In the genomic region with DNA sequence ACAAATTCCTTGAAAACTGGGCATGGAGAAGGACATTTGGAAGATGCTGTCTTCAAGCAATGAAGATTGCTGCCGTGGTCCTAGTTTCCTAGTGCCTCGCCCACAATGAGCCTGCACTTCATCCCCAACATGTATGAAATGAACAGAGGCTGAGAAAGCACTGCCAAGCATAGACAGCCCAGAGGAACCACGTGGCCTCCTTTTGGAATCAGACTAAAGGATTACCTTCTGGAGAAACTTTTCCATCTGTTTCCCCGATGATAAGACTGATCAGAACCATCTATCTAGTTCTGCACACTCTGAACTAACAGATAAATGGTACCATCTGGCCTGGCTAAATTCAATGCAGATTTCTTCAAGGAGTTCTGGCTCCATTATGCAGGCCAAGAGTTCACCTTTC, we compare ENCODE assay signal across 24 mouse cellular contexts. TPM values are rescaled to one million over a fixed set of nuclear protein-coding genes. Genes with fewer than 3 reads are reported as not detected.
DNase-seq lines count a peak whose midpoint lies in the region; ATAC-seq and TF ChIP-seq lines count a peak whose summit lies in the region.
"Had no signal": no experiment of that assay in that cellular context is flagged by ENCODE, and none has a peak within 500 bp of the region (broad histone marks: within the 10 kb centered on the region; RNA-seq: fewer than 3 reads in every experiment).

No protein-coding gene starts in this region.

- no peaks in the 10 kb centered on the region for H3K36me3 ChIP-seq in embryonic facial prominence, embryonic 11.5 days (replicated peaks; ENCODE audit: control insufficient read depth, insufficient read depth, low read depth, low read length)
- H3K36me3 ChIP-seq in embryonic facial prominence, embryonic 10.5 days (replicated peaks): no peaks in the 10 kb centered on the region
- H3K36me3 ChIP-seq in limb, embryonic 14.5 days (ENCODE audit: control insufficient read depth, insufficient read depth, low read length): no peaks in the 10 kb centered on the region
- H3K36me3 ChIP-seq in limb, embryonic 10.5 days: no peaks in the 10 kb centered on the region
- H3K36me3 ChIP-seq: embryonic facial prominence, embryonic 15.5 days; forebrain, embryonic 12.5 days; forebrain, embryonic 15.5 days; hindbrain, embryonic 12.5 days; hindbrain, embryonic 15.5 days had no signal

- DNase-seq in embryonic facial prominence, embryonic 11.5 days (ENCODE audit: low spot score): peak; percentile 28
- DNase-seq in embryonic facial prominence, embryonic 10.5 days (ENCODE audit: low spot score): no peak
- no peak for DNase-seq in gastrocnemius, adult 2 months
- DNase-seq in gastrocnemius, postnatal 14 days: no peak
- DNase-seq in limb, embryonic 14.5 days (ENCODE audit: low spot score): peak; percentile 73
- DNase-seq in limb, embryonic 10.5 days (ENCODE audit: low spot score): no peak
- peak; percentile 56 for DNase-seq in brain, adult 2 months (ENCODE audit: low read depth, low spot score)
- no peak for DNase-seq in cerebellum, postnatal 4 days (ENCODE audit: low spot score in 2 of 2)
- DNase-seq: adrenal gland, postnatal 10 days; adrenal gland, postnatal 36 days; cerebellum, adult 11-12 months; cerebellum, adult 8-10 months; cerebellum, postnatal 10 days; cerebellum, postnatal 36 days; gastrocnemius, postnatal 10 days; heart, adult 11 months had no signal

- H3K9me3 ChIP-seq in embryonic facial prominence, embryonic 11.5 days (replicated peaks; ENCODE audit: control insufficient read depth, low read length): no peaks in the 10 kb centered on the region
- no peaks in the 10 kb centered on the region for H3K9me3 ChIP-seq in embryonic facial prominence, embryonic 10.5 days
- no peaks in the 10 kb centered on the region for H3K9me3 ChIP-seq in limb, embryonic 14.5 days (ENCODE audit: control insufficient read depth, low read length)
- H3K9me3 ChIP-seq in limb, embryonic 10.5 days (replicated peaks): no peaks in the 10 kb centered on the region
- H3K9me3 ChIP-seq: embryonic facial prominence, embryonic 15.5 days; forebrain, embryonic 12.5 days; forebrain, embryonic 15.5 days; hindbrain, embryonic 12.5 days; hindbrain, embryonic 15.5 days had no signal

- intact Hi-C loops in gastrocnemius, adult 2 months (cut with DNase I): no loop called here
- intact Hi-C loops in gastrocnemius, postnatal 14 days (cut with DNase I; ENCODE audit: low total_unique reads): no loop called here

- no peak for ATAC-seq in embryonic facial prominence, embryonic 11.5 days (replicated peaks; ENCODE audit: insufficient number of reproducible peaks, low FRiP score, low TSS enrichment, low read depth)
- ATAC-seq in limb, embryonic 14.5 days (ENCODE audit: low FRiP score, low read depth): no peak
- ATAC-seq: forebrain, embryonic 15.5 days; intestine, postnatal 0 days; Patski had no signal

- no peak overlapping the region for H3K9ac ChIP-seq in embryonic facial prominence, embryonic 11.5 days (replicated peaks; ENCODE audit: low read length)
- H3K9ac ChIP-seq in limb, embryonic 14.5 days (ENCODE audit: low read depth, low read length, severe bottlenecking): no peak overlapping the region
- H3K9ac ChIP-seq: embryonic facial prominence, embryonic 15.5 days; forebrain, embryonic 12.5 days; forebrain, embryonic 15.5 days; hindbrain, embryonic 12.5 days; hindbrain, embryonic 15.5 days had no signal

- H3K27me3 ChIP-seq in embryonic facial prominence, embryonic 11.5 days (ENCODE audit: control insufficient read depth, insufficient read depth, low read length): no peaks in the 10 kb centered on the region
- no peaks in the 10 kb centered on the region for H3K27me3 ChIP-seq in embryonic facial prominence, embryonic 10.5 days (replicated peaks; ENCODE audit: low read depth, poor library complexity, severe bottlenecking)
- H3K27me3 ChIP-seq in limb, embryonic 14.5 days (ENCODE audit: control insufficient read depth, insufficient read depth, low read length): no peaks in the 10 kb centered on the region
- H3K27me3 ChIP-seq in limb, embryonic 10.5 days (ENCODE audit: low read depth, poor library complexity, severe bottlenecking): no peaks in the 10 kb centered on the region
- H3K27me3 ChIP-seq: embryonic facial prominence, embryonic 15.5 days; forebrain, embryonic 12.5 days; forebrain, embryonic 15.5 days; hindbrain, embryonic 12.5 days; hindbrain, embryonic 15.5 days; Patski had no signal

- H3K4me2 ChIP-seq in embryonic facial prominence, embryonic 11.5 days (ENCODE audit: low read depth, low read length): no peak overlapping the region
- no peak overlapping the region for H3K4me2 ChIP-seq in limb, embryonic 14.5 days (replicated peaks; ENCODE audit: low read depth, low read length, severe bottlenecking)
- H3K4me2 ChIP-seq: embryonic facial prominence, embryonic 15.5 days; forebrain, embryonic 12.5 days; forebrain, embryonic 15.5 days; heart, embryonic 11.5 days; hindbrain, embryonic 12.5 days; hindbrain, embryonic 15.5 days had no signal

- no peak overlapping the region for H3K27ac ChIP-seq in embryonic facial prominence, embryonic 11.5 days (replicated peaks; ENCODE audit: low read depth, low read length)
- no peak overlapping the region for H3K27ac ChIP-seq in embryonic facial prominence, embryonic 10.5 days (replicated peaks)
- peak overlapping the region; percentile 29; the same call in 1 of the 2 replicates for H3K27ac ChIP-seq in gastrocnemius, adult 2 months
- H3K27ac ChIP-seq in limb, embryonic 14.5 days (replicated peaks; ENCODE audit: low read depth, low read length): no peak overlapping the region
- H3K27ac ChIP-seq in limb, embryonic 10.5 days: no peak overlapping the region
- H3K27ac ChIP-seq: embryonic facial prominence, embryonic 15.5 days; forebrain, embryonic 12.5 days; forebrain, embryonic 15.5 days; hindbrain, embryonic 12.5 days; hindbrain, embryonic 15.5 days had no signal

- TF ChIP-seq POLR2A in limb, embryonic 14.5 days (IDR thresholded peaks at IDR 0.05; ENCODE audit: borderline replicate concordance, extremely low read depth, insufficient read depth, insufficient read length): no peak

- no peak overlapping the region for H3K4me3 ChIP-seq in embryonic facial prominence, embryonic 11.5 days (ENCODE audit: low read depth, low read length)
- no peak overlapping the region for H3K4me3 ChIP-seq in embryonic facial prominence, embryonic 10.5 days
- no peak overlapping the region for H3K4me3 ChIP-seq in gastrocnemius, adult 2 months
- H3K4me3 ChIP-seq in limb, embryonic 14.5 days (replicated peaks; ENCODE audit: low read length): no peak overlapping the region
- H3K4me3 ChIP-seq in limb, embryonic 10.5 days: no peak overlapping the region
- H3K4me3 ChIP-seq: embryonic facial prominence, embryonic 15.5 days; forebrain, embryonic 12.5 days; forebrain, embryonic 15.5 days; hindbrain, embryonic 12.5 days; hindbrain, embryonic 15.5 days had no signal

- 73% methylated on average over 4 of the region's 4 CpGs for WGBS in embryonic facial prominence, embryonic 11.5 days
- WGBS in embryonic facial prominence, embryonic 10.5 days: 75% methylated on average over 4 of the region's 4 CpGs
- WGBS in limb, embryonic 14.5 days: 62% methylated on average over 4 of the region's 4 CpGs
- WGBS in limb, embryonic 10.5 days: 71% methylated on average over 4 of the region's 4 CpGs

- no peak for TF ChIP-seq CTCF in gastrocnemius, adult 2 months (IDR thresholded peaks at IDR 0.05)

- no peaks in the 10 kb centered on the region for H3K4me1 ChIP-seq in embryonic facial prominence, embryonic 11.5 days (ENCODE audit: control insufficient read depth, insufficient read depth, low read length)
- no peaks in the 10 kb centered on the region for H3K4me1 ChIP-seq in embryonic facial prominence, embryonic 10.5 days
- no peaks in the 10 kb centered on the region for H3K4me1 ChIP-seq in limb, embryonic 14.5 days (ENCODE audit: control insufficient read depth, insufficient read depth, low read length)
- H3K4me1 ChIP-seq in limb, embryonic 10.5 days: no peaks in the 10 kb centered on the region
- H3K4me1 ChIP-seq: embryonic facial prominence, embryonic 15.5 days; forebrain, embryonic 12.5 days; forebrain, embryonic 15.5 days; hindbrain, embryonic 12.5 days; hindbrain, embryonic 15.5 days had no signal

RNA-seq across cellular contexts. Expression of gene Rasgrp3, which starts 16.6 kb away (rescaled TPM):
- 11.4 and 11.5 TPM in 2 replicates for polyA plus RNA-seq in embryonic facial prominence, embryonic 11.5 days (2014; fragmentation: Nextera tagmentation; extraction: Ambion mirVana)
- polyA plus RNA-seq in embryonic facial prominence, embryonic 10.5 days (2016; fragmentation: Nextera tagmentation; extraction: Ambion mirVana): 5.5 and 6.0 TPM in 2 replicates
- total RNA-seq in gastrocnemius, adult 2 months (2021): 10 to 100 TPM; 31.2 to 52.3 TPM
- total RNA-seq in gastrocnemius, postnatal 14 days (2021): 10 to 100 TPM; 27.7 to 29.0 TPM
- 9.3 and 9.4 TPM in 2 replicates for polyA plus RNA-seq in limb, embryonic 14.5 days (2012; rRNA removed)
- 13.9 and 19.1 TPM in 2 replicates for polyA plus RNA-seq in limb, embryonic 14.5 days (2014; fragmentation: Nextera tagmentation; extraction: Ambion mirVana)
- 11.5 and 12.7 TPM in 2 replicates for polyA plus RNA-seq in limb, embryonic 10.5 days (2016; fragmentation: Nextera tagmentation; extraction: Ambion mirVana)

Comparison
In these comparisons a context has a peak if more than half of its experiments do, and no peak if none do; other contexts are left out.
1. DNase-seq: peak in embryonic facial prominence, embryonic 11.5 days (single experiment), limb, embryonic 14.5 days (single experiment) and brain, adult 2 months (single experiment); none in embryonic facial prominence, embryonic 10.5 days (single experiment), gastrocnemius, adult 2 months (single experiment), gastrocnemius, postnatal 14 days (single experiment), limb, embryonic 10.5 days (single experiment) and cerebellum, postnatal 4 days (0 of 2).